ENCODE assay signal across 18 mouse cellular contexts in genomic region chr14:75516917-75517595, GRCm38 (mm10).
DNase-seq lines count a peak whose midpoint lies in the region; ATAC-seq lines count a peak whose summit lies in the region.
"Had no signal": no experiment of that assay in that cellular context is flagged by ENCODE, and none has a peak within 500 bp of the region (broad histone marks: within the 10 kb centered on the region; RNA-seq: fewer than 3 reads in every experiment).

No protein-coding gene starts in this region.

- H3K36me3 ChIP-seq in forebrain, embryonic 13.5 days (ENCODE audit: poor library complexity, severe bottlenecking), result no peaks in the 10 kb centered on the region; the same call in 1 of the 2 replicates
- no peaks in the 10 kb centered on the region for H3K36me3 ChIP-seq in hindbrain, embryonic 13.5 days
- no peaks in the 10 kb centered on the region for H3K36me3 ChIP-seq in midbrain, embryonic 15.5 days (replicated peaks)
- H3K36me3 ChIP-seq: embryonic facial prominence, embryonic 12.5 days; heart, embryonic 15.5 days; limb, embryonic 15.5 days had no signal

- no peaks in the 10 kb centered on the region for H3K9me3 ChIP-seq in forebrain, embryonic 13.5 days (replicated peaks)
- no peaks in the 10 kb centered on the region for H3K9me3 ChIP-seq in hindbrain, embryonic 13.5 days
- no peaks in the 10 kb centered on the region for H3K9me3 ChIP-seq in midbrain, embryonic 15.5 days
- H3K9me3 ChIP-seq: embryonic facial prominence, embryonic 12.5 days; heart, embryonic 15.5 days; limb, embryonic 15.5 days had no signal

- H3K9ac ChIP-seq in forebrain, embryonic 13.5 days, result no peak overlapping the region
- no peak overlapping the region for H3K9ac ChIP-seq in hindbrain, embryonic 13.5 days
- no peak overlapping the region for H3K9ac ChIP-seq in midbrain, embryonic 15.5 days
- H3K9ac ChIP-seq: embryonic facial prominence, embryonic 12.5 days; heart, embryonic 15.5 days; limb, embryonic 15.5 days had no signal

- H3K4me3 ChIP-seq in forebrain, embryonic 13.5 days, result no peak overlapping the region
- H3K4me3 ChIP-seq in hindbrain, embryonic 13.5 days, result no peak overlapping the region
- H3K4me3 ChIP-seq in midbrain, embryonic 15.5 days, result no peak overlapping the region
- H3K4me3 ChIP-seq: embryonic facial prominence, embryonic 12.5 days; heart, embryonic 15.5 days; limb, embryonic 15.5 days had no signal

- DNase-seq in brain, adult 2 months (ENCODE audit: low read depth, low spot score), result peak; percentile 35
- no peak for DNase-seq in embryo, embryonic 11 days
- DNase-seq in left cerebral cortex, adult 18-20 months (ENCODE audit: low spot score in 2 of 2), result no peak
- no peak for DNase-seq in spleen, adult 12 weeks (ENCODE audit: low spot score)
- no peak for DNase-seq in cerebellum, postnatal 10 days
- DNase-seq: adrenal gland, postnatal 10 days; cerebellum, adult 2 months; heart, adult 18-20 months; kidney, adult 8-10 months; kidney, postnatal 4 days; lung, adult 18-20 months; lung, postnatal 4 days had no signal

- peaks cover 61% of the 10 kb centered on the region for H3K4me1 ChIP-seq in forebrain, embryonic 13.5 days
- peaks cover 37% of the 10 kb centered on the region for H3K4me1 ChIP-seq in hindbrain, embryonic 13.5 days (replicated peaks)
- peaks cover 8% of the 10 kb centered on the region; the same call in 1 of the 2 replicates for H3K4me1 ChIP-seq in midbrain, embryonic 15.5 days
- H3K4me1 ChIP-seq: embryonic facial prominence, embryonic 12.5 days; limb, embryonic 15.5 days had no signal

- H3K4me2 ChIP-seq in forebrain, embryonic 13.5 days, result peak overlapping the region; percentile 22
- no peak overlapping the region for H3K4me2 ChIP-seq in hindbrain, embryonic 13.5 days
- no peak overlapping the region for H3K4me2 ChIP-seq in midbrain, embryonic 15.5 days
- H3K4me2 ChIP-seq: embryonic facial prominence, embryonic 12.5 days; heart, embryonic 15.5 days; limb, embryonic 15.5 days had no signal

- peak; percentile 83 for ATAC-seq in forebrain, embryonic 13.5 days
- ATAC-seq in hindbrain, embryonic 13.5 days (ENCODE audit: low FRiP score), result peak; percentile 16; the same call in 1 of the 2 replicates
- 0 out of 2 replicates have a peak, but pooled peaks have one; percentile 19 for ATAC-seq in midbrain, embryonic 15.5 days (replicated peaks)

- WGBS in forebrain, embryonic 13.5 days, result 29% methylated on average over 9 of the region's 9 CpGs
- 36% methylated on average over 9 of the region's 9 CpGs for WGBS in hindbrain, embryonic 13.5 days
- WGBS in midbrain, embryonic 15.5 days, result 52% methylated on average over 9 of the region's 9 CpGs

- peak overlapping the region; percentile 94 for H3K27ac ChIP-seq in forebrain, embryonic 13.5 days
- H3K27ac ChIP-seq in hindbrain, embryonic 13.5 days, result peak overlapping the region; percentile 71
- H3K27ac ChIP-seq in midbrain, embryonic 15.5 days, result no peak overlapping the region
- H3K27ac ChIP-seq: embryonic facial prominence, embryonic 12.5 days; heart, embryonic 15.5 days; limb, embryonic 15.5 days had no signal

- H3K27me3 ChIP-seq in forebrain, embryonic 13.5 days, result no peaks in the 10 kb centered on the region
- H3K27me3 ChIP-seq in hindbrain, embryonic 13.5 days, result 0 out of 2 replicates have a peak, but pooled peaks cover 5% of the 10 kb centered on the region
- no peaks in the 10 kb centered on the region for H3K27me3 ChIP-seq in midbrain, embryonic 15.5 days (replicated peaks)
- H3K27me3 ChIP-seq: embryonic facial prominence, embryonic 12.5 days; heart, embryonic 15.5 days; limb, embryonic 15.5 days had no signal

Comparison
In these comparisons a context has a peak if more than half of its experiments do, and no peak if none do; other contexts are left out.
1. ATAC-seq: peak in every context shown above with its lines; median percentile 83 in forebrain, embryonic 13.5 days; 19 in midbrain, embryonic 15.5 days; 16 in hindbrain, embryonic 13.5 days.